Mouse (Mus musculus) hindbrain, embryonic 12.5 days (tissue): Measurements from ENCODE around the gene Tmem104. TPM values are rescaled to one million over a fixed set of nuclear protein-coding genes. Genes with fewer than 3 reads are reported as not detected.

ENCODE experiments used
- ATAC-seq: fragments of 200-750 bp; cut with Nextera tagmentation; 2 replicates; pipeline ENCODE4 v1.8.0; 2017; ENCODE audit warnings: moderate TSS enrichment; ENCODE audit not compliant: low FRiP score
- H3K27ac ChIP-seq: fragments of 300-500 bp; sonication (generic); 2 replicates; pipeline ENCODE4 v1.5.1; 2016; ENCODE audit warnings: mild to moderate bottlenecking
- H3K27me3 ChIP-seq: fragments of 300-500 bp; sonication (generic); 2 replicates; pipeline ENCODE4 v1.6.1; 2016; ENCODE audit warnings: mild to moderate bottlenecking
- H3K36me3 ChIP-seq: fragments of 300-500 bp; sonication (generic); 2 replicates; pipeline ENCODE4 v1.6.1; 2016; ENCODE audit warnings: mild to moderate bottlenecking
- H3K4me1 ChIP-seq: fragments of 300-500 bp; sonication (generic); 2 replicates; pipeline ENCODE4 v1.6.1; 2016
- H3K4me2 ChIP-seq: fragments of 300-500 bp; sonication (generic); replicated peaks from 2 replicates; pipeline ENCODE4 v1.6.1; 2016; ENCODE audit warnings: mild to moderate bottlenecking
- H3K4me3 ChIP-seq: fragments of 300-500 bp; sonication (generic); 2 replicates; pipeline ENCODE4 v1.5.1; 2016; ENCODE audit warnings: mild to moderate bottlenecking
- H3K9ac ChIP-seq: fragments of 300-500 bp; sonication (generic); 2 replicates; pipeline ENCODE4 v1.6.1; 2016; ENCODE audit warnings: mild to moderate bottlenecking, moderate library complexity
- H3K9me3 ChIP-seq: fragments of 300-500 bp; sonication (generic); replicated peaks from 2 replicates; pipeline ENCODE4 v1.6.1; 2016; ENCODE audit warnings: mild to moderate bottlenecking
- WGBS: fragments of 180-500 bp; shearing (Covaris S2); methylation state at CpG from one replicate; pipeline ENCODE4 v1.1.7; 2016; 5-methylcytosine and 5-hydroxymethylcytosine counted together
- polyA plus RNA-seq: library from polyadenylated mRNA; unstranded; fragments of >200 nt; fragmentation: Nextera tagmentation; extraction: Ambion mirVana; gene quantifications from 2 replicates; pipeline ENCODE4 v1.2.1, GENCODE M21; 2016

The Tmem104 gene
- polyA plus RNA-seq, 1 experiment from 2014 or later, result 10.4 TPM

DNA sequence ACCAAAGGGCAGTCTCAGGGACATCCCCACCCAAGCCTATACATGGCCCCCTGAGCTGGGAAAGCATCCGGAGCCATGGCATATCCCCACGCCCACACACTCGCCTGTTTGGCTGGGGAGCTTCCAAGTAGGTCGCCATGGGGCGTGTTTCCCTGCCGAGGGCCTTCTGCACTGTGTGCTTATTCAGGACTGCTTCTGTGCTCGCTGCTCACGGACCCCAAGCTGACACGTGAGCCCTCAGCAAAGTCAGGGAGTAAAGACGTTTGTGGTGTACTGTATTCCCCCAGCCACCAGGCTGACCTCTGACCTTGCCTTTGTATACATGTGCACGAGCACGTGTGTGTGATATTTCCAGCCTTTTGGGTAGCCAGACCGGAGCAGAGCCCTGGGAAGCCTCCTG, 24.8 kb downstream of the Tmem104 start:
- Histone ChIP-seq H3K27me3 (no peaks in the 10 kb centered on the region; the same call in 1 of the 2 replicates), H3K4me3 (no peak overlapping the region), H3K4me2 (no peak overlapping the region), H3K4me1 (peaks cover 41% of the 10 kb centered on the region), H3K9me3 (no peaks in the 10 kb centered on the region), H3K9ac (no peak overlapping the region), H3K27ac (no peak overlapping the region), H3K36me3 (peaks cover 5% of the 10 kb centered on the region)
- no peak for ATAC-seq
- WGBS, result 48% methylated on average over 13 of the region's 13 CpGs

- no peaks in the 10 kb centered on the region; the same call in 1 of the 2 replicates for H3K27me3 ChIP-seq
- H3K9ac ChIP-seq, result no peak overlapping the region
- H3K9me3 ChIP-seq, result no peaks in the 10 kb centered on the region
- no peak for ATAC-seq
- H3K4me3 ChIP-seq, result no peak overlapping the region
- no peaks in the 10 kb centered on the region for H3K36me3 ChIP-seq
- H3K27ac ChIP-seq, result no peak overlapping the region
- H3K4me1 ChIP-seq, result peaks cover 30% of the 10 kb centered on the region
- WGBS, result 53% methylated on average over 5 of the region's 5 CpGs
- no peak overlapping the region for H3K4me2 ChIP-seq
Measured at GRCm38 (mm10) chr11:115215123-115215522, 27.8 kb downstream of the Tmem104 start.

DNA sequence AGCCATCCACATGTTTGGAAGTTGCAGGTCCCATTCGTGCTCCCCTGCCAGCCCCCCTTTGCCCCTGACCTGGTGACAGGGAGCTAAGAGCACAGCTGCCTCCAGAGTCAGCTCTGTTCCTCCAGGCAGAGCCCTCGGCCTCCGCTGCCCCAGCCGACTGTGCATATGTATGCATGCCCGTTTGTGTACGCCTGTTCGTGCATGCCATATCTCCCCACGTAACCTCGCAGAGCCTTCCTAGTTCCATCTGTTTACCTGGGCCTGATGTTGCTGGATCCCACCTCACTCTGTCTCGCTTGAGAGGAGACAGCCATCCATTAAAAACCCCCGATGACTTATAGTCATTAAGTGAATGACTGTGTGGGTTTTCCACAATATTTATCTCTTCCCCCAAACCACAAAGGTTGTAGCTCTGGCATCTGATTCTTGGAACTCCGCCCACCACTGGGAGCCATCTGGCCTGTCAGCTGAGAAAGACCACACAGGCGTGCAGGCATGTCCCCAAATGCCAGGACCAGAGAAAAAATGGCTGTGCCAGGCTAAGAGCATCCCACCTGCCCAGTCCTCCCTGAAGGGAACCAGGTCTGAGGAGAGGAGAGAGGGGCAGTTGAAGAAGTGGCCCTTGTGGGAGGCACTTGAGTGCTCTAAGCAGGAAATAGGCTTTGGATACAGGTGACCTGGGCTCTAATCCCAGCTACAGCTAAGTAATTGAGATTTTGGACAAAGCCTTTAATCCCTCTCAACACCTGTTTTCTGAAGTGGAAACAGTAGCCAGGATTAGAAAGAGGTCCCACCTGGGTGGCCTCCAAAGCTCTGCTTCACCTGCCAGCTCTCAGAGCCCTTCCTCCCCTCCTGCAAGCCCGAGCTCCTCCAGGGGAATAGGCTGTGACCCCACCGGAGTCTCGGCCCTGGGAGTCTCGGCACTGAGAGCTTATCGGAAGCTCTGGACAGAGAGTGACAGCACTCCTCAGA, 30.4 kb downstream of the Tmem104 start:
- Histone ChIP-seq H3K27me3 (no peaks in the 10 kb centered on the region), H3K4me1 (peaks cover 23% of the 10 kb centered on the region), H3K36me3 (no peaks in the 10 kb centered on the region), H3K4me3 (no peak overlapping the region), H3K4me2 (no peak overlapping the region), H3K27ac (no peak overlapping the region), H3K9ac (no peak overlapping the region), H3K9me3 (no peaks in the 10 kb centered on the region)
- no peak for ATAC-seq
- 65% methylated on average over 18 of the region's 18 CpGs for WGBS

DNA sequence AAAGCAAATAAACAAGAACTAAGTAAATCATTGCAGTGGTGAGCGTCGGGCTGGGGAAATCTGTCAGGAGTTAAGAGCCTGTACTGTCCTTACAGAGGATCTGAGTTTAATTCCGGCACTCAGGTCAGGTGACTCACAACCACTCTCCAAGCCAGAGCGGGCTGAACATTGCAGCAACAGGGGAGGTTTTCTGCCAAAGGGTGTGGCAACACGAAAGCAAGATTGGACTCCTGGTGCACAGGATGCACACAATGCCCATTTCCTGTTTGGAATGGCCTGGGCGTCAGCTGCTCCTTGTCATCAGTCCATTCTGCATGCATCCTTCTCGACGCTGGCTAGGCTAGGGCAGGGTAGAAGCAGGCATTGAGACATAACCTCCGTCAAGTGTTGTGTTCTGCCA, 32.0 kb downstream of the Tmem104 start:
- Histone ChIP-seq H3K9me3 (no peaks in the 10 kb centered on the region), H3K27me3 (peaks cover 4% of the 10 kb centered on the region), H3K36me3 (no peaks in the 10 kb centered on the region), H3K27ac (no peak overlapping the region), H3K4me1 (peaks cover 34% of the 10 kb centered on the region), H3K9ac (no peak overlapping the region), H3K4me3 (no peak overlapping the region), H3K4me2 (no peak overlapping the region)
- ATAC-seq, result no peak
- WGBS, result 78% methylated on average over 9 of the region's 9 CpGs

DNA sequence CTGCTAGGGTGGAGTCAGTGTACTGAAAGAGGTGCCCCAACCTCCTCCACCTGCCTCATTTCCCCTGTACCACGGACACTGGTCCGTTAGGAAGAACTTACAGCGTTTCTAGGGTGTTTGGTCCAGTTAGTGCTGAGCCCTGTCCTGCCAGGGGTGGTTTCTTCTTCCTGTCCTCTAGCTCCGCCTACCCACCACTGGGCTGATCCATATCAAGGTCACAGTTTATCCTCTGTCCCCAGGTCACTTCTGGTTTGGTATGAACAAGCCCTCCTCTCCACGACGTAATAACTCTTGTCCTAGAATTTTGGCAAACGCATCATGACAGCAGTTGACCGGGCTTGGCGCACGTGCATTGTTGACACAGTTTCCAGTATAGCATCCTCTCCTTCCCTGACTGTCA, 32.4 kb downstream of the Tmem104 start:
- ATAC-seq, result no peak
- no peaks in the 10 kb centered on the region for H3K9me3 ChIP-seq
- H3K27ac ChIP-seq, result no peak overlapping the region
- H3K4me2 ChIP-seq, result no peak overlapping the region
- peaks cover 7% of the 10 kb centered on the region for H3K27me3 ChIP-seq
- H3K36me3 ChIP-seq, result no peaks in the 10 kb centered on the region
- no peak overlapping the region for H3K9ac ChIP-seq
- H3K4me3 ChIP-seq, result no peak overlapping the region
- 88% methylated on average over 10 of the region's 10 CpGs for WGBS
- H3K4me1 ChIP-seq, result peaks cover 37% of the 10 kb centered on the region

GRCm38 (mm10) chr11:115222077-115222476, 34.8 kb downstream of the Tmem104 start:
- H3K9ac ChIP-seq, result no peak overlapping the region
- H3K36me3 ChIP-seq, result no peaks in the 10 kb centered on the region
- WGBS, result 53% methylated on average over 12 of the region's 12 CpGs
- H3K4me2 ChIP-seq, result no peak overlapping the region
- H3K27ac ChIP-seq, result no peak overlapping the region
- H3K9me3 ChIP-seq, result no peaks in the 10 kb centered on the region
- ATAC-seq, result no peak
- peaks cover 58% of the 10 kb centered on the region for H3K4me1 ChIP-seq
- H3K27me3 ChIP-seq, result peaks cover 7% of the 10 kb centered on the region
- H3K4me3 ChIP-seq, result no peak overlapping the region

DNA sequence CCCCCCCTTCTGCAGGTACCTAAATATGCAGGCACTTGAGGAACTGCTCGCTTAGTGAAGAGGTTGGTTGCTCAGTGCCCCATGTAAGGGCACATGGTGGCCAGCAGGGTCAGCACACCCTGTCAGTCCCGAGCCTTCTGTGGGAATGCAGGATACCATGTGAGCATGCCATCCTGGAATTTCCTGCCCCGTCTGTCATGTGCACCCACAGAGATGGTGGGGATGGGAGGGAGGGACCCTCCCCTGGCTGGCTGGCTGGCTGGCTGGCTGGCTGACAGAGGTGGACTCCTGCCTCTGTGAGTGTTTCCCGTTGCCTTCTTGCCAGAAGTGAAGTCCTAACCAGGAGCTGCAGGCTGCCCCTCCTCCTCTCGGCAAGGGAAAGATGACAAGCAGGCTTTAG, 35.3 kb downstream of the Tmem104 start:
- ATAC-seq, result no peak
- no peak overlapping the region for H3K27ac ChIP-seq
- H3K27me3 ChIP-seq, result peaks cover 7% of the 10 kb centered on the region
- no peaks in the 10 kb centered on the region for H3K9me3 ChIP-seq
- 58% methylated on average over 5 of the region's 5 CpGs for WGBS
- no peak overlapping the region for H3K4me2 ChIP-seq
- peaks cover 61% of the 10 kb centered on the region for H3K4me1 ChIP-seq
- H3K4me3 ChIP-seq, result no peak overlapping the region
- no peaks in the 10 kb centered on the region for H3K36me3 ChIP-seq
- H3K9ac ChIP-seq, result no peak overlapping the region

DNA sequence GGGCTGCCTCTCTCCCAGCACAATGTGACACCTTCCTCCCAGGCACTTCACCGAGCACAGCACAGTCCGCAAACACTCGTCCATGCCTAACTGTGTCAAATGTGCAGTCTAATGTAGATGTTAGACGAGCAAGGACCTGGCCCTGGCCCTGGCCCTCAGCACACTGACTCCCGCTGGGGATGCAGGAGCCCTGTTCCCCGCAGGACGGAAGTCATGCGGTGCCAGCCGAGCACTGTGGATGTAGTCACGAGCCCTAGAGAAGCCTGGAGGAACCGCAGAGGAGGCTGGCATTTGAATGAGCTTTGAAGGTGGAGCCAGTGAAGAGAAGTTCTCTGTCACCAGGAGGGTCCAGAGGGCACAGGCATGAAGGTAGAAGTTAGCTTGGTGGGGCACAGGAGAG, 36.2 kb downstream of the Tmem104 start:
- Histone ChIP-seq H3K9ac (no peak overlapping the region), H3K4me1 (peaks cover 67% of the 10 kb centered on the region), H3K4me2 (no peak overlapping the region)

GRCm38 (mm10) chr11:115223877-115224276, 36.6 kb downstream of the Tmem104 start:
- Histone ChIP-seq H3K4me3 (no peak overlapping the region), H3K27ac (no peak overlapping the region; the same call in 1 of the 2 replicates), H3K9me3 (no peaks in the 10 kb centered on the region), H3K27me3 (peaks cover 12% of the 10 kb centered on the region), H3K36me3 (no peaks in the 10 kb centered on the region), H3K4me2 (no peak overlapping the region), H3K4me1 (peaks cover 71% of the 10 kb centered on the region), H3K9ac (no peak overlapping the region)
- WGBS, result 77% methylated on average over 6 of the region's 6 CpGs
- no peak for ATAC-seq

More for the DNA sequence above, 36.2 kb downstream of the Tmem104 start:
- no peaks in the 10 kb centered on the region for H3K9me3 ChIP-seq
- WGBS, result 68% methylated on average over 11 of the region's 11 CpGs
- H3K27ac ChIP-seq, result no peak overlapping the region; the same call in 1 of the 2 replicates
- no peak overlapping the region for H3K4me3 ChIP-seq
- H3K36me3 ChIP-seq, result no peaks in the 10 kb centered on the region
- ATAC-seq, result no peak
- peaks cover 12% of the 10 kb centered on the region for H3K27me3 ChIP-seq

DNA sequence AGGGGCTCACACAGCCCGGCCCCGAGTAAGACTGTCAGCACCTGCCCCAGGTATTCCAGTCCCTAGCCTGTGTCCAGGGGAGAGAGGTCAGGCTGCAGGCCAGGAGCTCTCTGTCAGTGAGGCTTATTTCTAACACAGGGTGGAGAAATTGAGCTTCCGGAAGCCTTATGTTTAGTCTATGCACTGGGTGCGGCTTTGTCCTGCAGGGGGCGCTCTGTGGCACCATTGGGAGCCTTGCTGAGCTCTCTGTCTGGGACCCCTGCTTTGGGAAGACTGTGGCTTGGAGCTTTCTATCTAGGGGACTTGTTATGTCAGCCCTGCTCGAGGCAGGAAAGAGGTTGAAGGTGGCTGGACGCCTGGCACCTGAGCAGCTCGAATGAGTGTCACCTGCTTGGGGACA, 37.6 kb downstream of the Tmem104 start:
- no peaks in the 10 kb centered on the region for H3K36me3 ChIP-seq
- H3K27ac ChIP-seq, result no peak overlapping the region
- H3K9me3 ChIP-seq, result no peaks in the 10 kb centered on the region
- no peak for ATAC-seq
- no peak overlapping the region for H3K4me3 ChIP-seq
- no peak overlapping the region for H3K9ac ChIP-seq
- no peak overlapping the region for H3K4me2 ChIP-seq
- peaks cover 17% of the 10 kb centered on the region for H3K27me3 ChIP-seq
- peaks cover 81% of the 10 kb centered on the region for H3K4me1 ChIP-seq
- 46% methylated on average over 8 of the region's 8 CpGs for WGBS

GRCm38 (mm10) chr11:115225301-115225700, 38.0 kb downstream of the Tmem104 start:
- no peak overlapping the region for H3K4me2 ChIP-seq
- 52% methylated on average over 6 of the region's 6 CpGs for WGBS
- no peak overlapping the region for H3K4me3 ChIP-seq
- ATAC-seq, result no peak
- H3K4me1 ChIP-seq, result peaks cover 81% of the 10 kb centered on the region
- no peaks in the 10 kb centered on the region for H3K9me3 ChIP-seq
- H3K36me3 ChIP-seq, result no peaks in the 10 kb centered on the region
- no peak overlapping the region for H3K9ac ChIP-seq
- peaks cover 18% of the 10 kb centered on the region for H3K27me3 ChIP-seq
- H3K27ac ChIP-seq, result no peak overlapping the region

DNA sequence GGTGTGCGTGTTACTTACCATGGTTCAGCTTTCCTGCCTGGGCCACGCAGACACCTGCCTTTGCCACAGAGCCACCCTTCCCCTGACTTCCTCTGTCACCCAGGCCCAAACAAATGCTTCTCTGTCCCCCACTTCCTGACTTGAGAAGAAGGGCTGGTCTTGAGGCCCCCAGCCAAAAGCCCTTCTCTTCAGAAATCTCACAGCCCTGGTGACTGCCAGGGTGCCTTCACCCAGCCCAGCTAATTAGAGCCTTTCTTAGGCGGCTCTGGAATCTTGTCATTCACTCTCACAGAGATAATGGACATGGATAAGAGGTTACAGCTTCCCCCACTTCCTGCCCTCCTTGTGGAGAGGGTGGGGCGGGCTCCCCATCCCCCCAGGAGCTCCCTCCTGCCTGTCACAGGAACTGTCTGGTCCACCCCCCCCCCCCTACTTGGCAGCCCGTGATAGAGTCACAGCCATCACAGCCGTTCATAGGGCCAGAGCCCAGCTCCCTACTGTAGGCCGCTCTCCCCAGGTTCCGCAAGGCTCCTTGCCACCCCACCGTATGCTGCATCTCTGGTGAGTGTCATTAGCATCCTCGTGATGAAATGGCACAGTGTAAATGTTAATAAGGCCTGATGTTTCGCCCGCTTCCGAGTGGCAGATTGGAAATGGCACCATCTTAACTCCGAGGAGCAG, 39.7 kb downstream of the Tmem104 start:
- 0 out of 2 replicates have a peak overlapping the region, but pooled peaks have one; percentile 24 for H3K9ac ChIP-seq
- peaks cover 23% of the 10 kb centered on the region for H3K27me3 ChIP-seq
- no peak overlapping the region for H3K4me3 ChIP-seq
- H3K4me2 ChIP-seq, result no peak overlapping the region
- peaks cover 88% of the 10 kb centered on the region for H3K4me1 ChIP-seq
- H3K9me3 ChIP-seq, result no peaks in the 10 kb centered on the region
- peak overlapping the region; percentile 60 for H3K27ac ChIP-seq
- H3K36me3 ChIP-seq, result no peaks in the 10 kb centered on the region
- ATAC-seq, result peak; percentile 51
- 41% methylated on average over 14 of the region's 14 CpGs for WGBS
